Mouse (Mus musculus): ENCODE results near the gene Zdhhc14.

GRCm38 (mm10) chr17:5756855-5757254 lies 264.5 kb downstream of the Zdhhc14 start:
- TF ChIP-seq CTCF (IDR thresholded peaks at IDR 0.05; ENCODE audit: low read depth) (no peak), EP300 (IDR thresholded peaks at IDR 0.05; ENCODE audit: low read depth) (no peak)
